16 mouse cellular contexts compared by ENCODE assay signal in the genomic region with DNA sequence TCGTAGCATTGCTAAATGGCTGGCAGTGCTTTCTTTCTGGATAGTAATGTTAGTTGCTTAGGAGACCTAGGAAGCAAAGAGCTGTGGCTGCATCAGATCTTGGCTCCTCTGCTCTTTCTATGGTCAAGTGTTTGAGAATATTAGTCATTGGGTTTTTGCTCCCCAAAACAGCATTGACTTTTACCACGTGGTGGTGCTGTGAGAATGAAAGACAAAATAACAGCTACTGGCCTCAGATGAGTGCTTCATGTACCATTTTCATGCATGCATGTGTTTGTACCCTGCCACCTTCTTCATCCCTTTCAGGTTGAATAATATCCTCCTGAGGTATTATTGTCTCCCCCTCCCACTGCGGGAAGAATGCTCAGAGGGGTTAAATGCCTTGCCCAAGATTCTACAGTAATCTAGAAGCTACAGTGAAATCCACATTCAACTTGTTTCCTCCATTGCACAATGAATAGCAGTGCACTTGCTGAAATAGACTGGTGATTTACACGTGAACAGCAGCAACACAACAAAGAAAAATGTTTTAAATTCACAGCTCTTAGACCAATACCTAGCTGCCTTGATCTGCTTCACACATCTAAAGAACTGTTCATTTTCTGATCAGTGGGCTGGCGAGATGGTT.
DNase-seq lines count a peak whose midpoint lies in the region; ATAC-seq and TF ChIP-seq lines count a peak whose summit lies in the region.
"Had no signal": no experiment of that assay in that cellular context is flagged by ENCODE, and none has a peak within 500 bp of the region (broad histone marks: within the 10 kb centered on the region; RNA-seq: fewer than 3 reads in every experiment).

No protein-coding gene starts in this region.

- 55% methylated on average over 5 of the region's 5 CpGs for WGBS in liver, postnatal 0 days (ENCODE audit: insufficient replicate concordance)
- 49% methylated on average over 5 of the region's 5 CpGs for WGBS in liver, embryonic 12.5 days (ENCODE audit: insufficient replicate concordance)

- TF ChIP-seq EP300 in liver, postnatal 0 days (IDR thresholded peaks at IDR 0.05; ENCODE audit: low read depth) = no peak
- no peak for TF ChIP-seq EP300 in MEL (IDR thresholded peaks at IDR 0.05; ENCODE audit: low read depth in 1 of 2, low read length in 2 of 2)

- H3K79me2 ChIP-seq in MEL (ENCODE audit: control insufficient read depth, insufficient read depth, low read length, poor library complexity) = no peaks in the 10 kb centered on the region

- no peak for TF ChIP-seq POLR2A in MEL (IDR thresholded peaks at IDR 0.05; ENCODE audit: control insufficient read depth in 1 of 2, insufficient read depth in 1 of 2, low read depth in 1 of 2, low read length in 2 of 2, poor library complexity in 1 of 2)

- H3K27ac ChIP-seq in liver, postnatal 0 days (ENCODE audit: low read depth) = no peak overlapping the region
- H3K27ac ChIP-seq in liver, embryonic 12.5 days = no peak overlapping the region
- H3K27ac ChIP-seq in MEL (ENCODE audit: control insufficient read depth, low read depth, low read length) = no peak overlapping the region
- H3K27ac ChIP-seq: embryonic facial prominence, embryonic 15.5 days; heart, embryonic 13.5 days; neural tube, embryonic 13.5 days had no signal

- no peak overlapping the region for H3K4me3 ChIP-seq in liver, postnatal 0 days (ENCODE audit: low read depth, low read length)
- H3K4me3 ChIP-seq in liver, embryonic 12.5 days = no peak overlapping the region
- no peak overlapping the region for H3K4me3 ChIP-seq in MEL (ENCODE audit: control insufficient read depth in 1 of 2, insufficient read depth in 1 of 2, low read depth in 2 of 2, low read length in 2 of 2)
- H3K4me3 ChIP-seq: embryonic facial prominence, embryonic 15.5 days; heart, embryonic 13.5 days; neural tube, embryonic 13.5 days had no signal

- no peaks in the 10 kb centered on the region for H3K36me3 ChIP-seq in liver, postnatal 0 days (replicated peaks; ENCODE audit: insufficient read depth, low read length)
- no peaks in the 10 kb centered on the region for H3K36me3 ChIP-seq in liver, embryonic 12.5 days
- no peaks in the 10 kb centered on the region for H3K36me3 ChIP-seq in MEL (ENCODE audit: control insufficient read depth in 1 of 2, insufficient read depth in 2 of 2, low read length in 2 of 2)
- H3K36me3 ChIP-seq: embryonic facial prominence, embryonic 15.5 days; heart, embryonic 13.5 days had no signal

- ATAC-seq in liver, postnatal 0 days = no peak
- no peak for ATAC-seq in liver, embryonic 12.5 days
- ATAC-seq in common myeloid progenitor, adult 5-6 weeks (replicated peaks; ENCODE audit: low read depth, poor library complexity, severe bottlenecking) = peak; percentile 74
- ATAC-seq: forebrain, embryonic 16.5 days; midbrain, embryonic 16.5 days had no signal

- H3K9ac ChIP-seq in liver, postnatal 0 days (replicated peaks) = no peak overlapping the region
- no peak overlapping the region for H3K9ac ChIP-seq in liver, embryonic 12.5 days
- no peak overlapping the region for H3K9ac ChIP-seq in MEL (ENCODE audit: control insufficient read depth, low read depth, low read length, poor library complexity, severe bottlenecking)
- H3K9ac ChIP-seq: embryonic facial prominence, embryonic 15.5 days; heart, embryonic 13.5 days; neural tube, embryonic 13.5 days had no signal

- no peak for DNase-seq in liver, postnatal 0 days
- no peak for DNase-seq in MEL (ENCODE audit: low read depth, low spot score)
- DNase-seq in thymus, postnatal 0 days (ENCODE audit: low spot score) = peak; percentile 47
- no peak for DNase-seq in left cerebral cortex, adult 9 months (ENCODE audit: low spot score in 2 of 2)
- no peak for DNase-seq in adrenal gland, adult 2 months
- DNase-seq: kidney, adult 9 months; lung, postnatal 36 days; spleen, adult 18-20 months had no signal

- no peaks in the 10 kb centered on the region for H3K27me3 ChIP-seq in liver, postnatal 0 days (ENCODE audit: insufficient read depth, low read length)
- no peaks in the 10 kb centered on the region for H3K27me3 ChIP-seq in liver, embryonic 12.5 days (replicated peaks)
- no peaks in the 10 kb centered on the region for H3K27me3 ChIP-seq in MEL (ENCODE audit: control insufficient read depth in 1 of 2, insufficient read depth in 2 of 2, low read length in 2 of 2)
- H3K27me3 ChIP-seq: embryonic facial prominence, embryonic 15.5 days; heart, embryonic 13.5 days; neural tube, embryonic 13.5 days had no signal

- no peak overlapping the region for H3K4me2 ChIP-seq in liver, postnatal 0 days (ENCODE audit: low read depth, low read length)
- H3K4me2 ChIP-seq in liver, embryonic 12.5 days = no peak overlapping the region
- H3K4me2 ChIP-seq: embryonic facial prominence, embryonic 15.5 days; heart, embryonic 13.5 days; liver, embryonic 11.5 days; neural tube, embryonic 13.5 days had no signal

- TF ChIP-seq CTCF in liver, postnatal 0 days (IDR thresholded peaks at IDR 0.05; ENCODE audit: low read depth) = peak; percentile 19; the same call in 1 of the 2 replicates
- TF ChIP-seq CTCF in MEL (IDR thresholded peaks at IDR 0.05 in 2 of 3, conservative IDR thresholded peaks at IDR 0.05 in 1 of 3; ENCODE audit: control insufficient read depth in 1 of 3, insufficient read depth in 1 of 3, low read depth in 2 of 3, low read length in 3 of 3, poor library complexity in 1 of 3, severe bottlenecking in 1 of 3) = peak in 1 of 3 experiments; percentile 13; a peak in 1 of 6 replicates

- H3K9me3 ChIP-seq in liver, postnatal 0 days (ENCODE audit: low read length) = no peaks in the 10 kb centered on the region
- H3K9me3 ChIP-seq in liver, embryonic 12.5 days (replicated peaks) = no peaks in the 10 kb centered on the region
- H3K9me3 ChIP-seq in MEL (replicated peaks; ENCODE audit: insufficient read depth, low read length) = no peaks in the 10 kb centered on the region
- H3K9me3 ChIP-seq: embryonic facial prominence, embryonic 15.5 days; heart, embryonic 13.5 days; neural tube, embryonic 13.5 days had no signal

- no peaks in the 10 kb centered on the region for H3K4me1 ChIP-seq in liver, postnatal 0 days (ENCODE audit: insufficient read depth)
- H3K4me1 ChIP-seq in liver, embryonic 12.5 days = no peaks in the 10 kb centered on the region
- no peaks in the 10 kb centered on the region for H3K4me1 ChIP-seq in MEL (ENCODE audit: control insufficient read depth in 1 of 2, insufficient read depth in 2 of 2, low read length in 2 of 2)
- H3K4me1 ChIP-seq: embryonic facial prominence, embryonic 15.5 days; neural tube, embryonic 13.5 days had no signal

- peak; percentile 31 for TF ChIP-seq RAD21 in MEL (IDR thresholded peaks at IDR 0.05; ENCODE audit: low read depth, low read length)

TF ChIP-seq in MEL, 35 proteins besides CTCF, POLR2A, EP300 and RAD21:
- peak; percentile 26; the same call in 1 of the 2 replicates for TF ChIP-seq SMC3 (IDR thresholded peaks at IDR 0.05; ENCODE audit: low read depth, low read length)
- no peak for TF ChIP-seq ZC3H11A (IDR thresholded peaks at IDR 0.05; ENCODE audit: low read depth, low read length)
